Mouse (Mus musculus) liver, embryonic 14.5 days (tissue): ENCODE results near the gene Memo1.

ENCODE experiments used
- CTCF ChIP-seq: IDR thresholded peaks from 2 replicates; pipeline ENCODE4 v1.5.1; 2016; ENCODE audit warnings: antibody characterized with exemption, low read depth, control low read depth
- EP300 ChIP-seq: IDR thresholded peaks from 2 replicates; pipeline ENCODE4 v1.6.1; 2016; ENCODE audit warnings: antibody characterized with exemption, low read depth

GRCm38 (mm10) chr17:74265636-74266035, 29.7 kb downstream of the Memo1 start:
- TF ChIP-seq EP300: no peak
- TF ChIP-seq CTCF: no peak
